Mouse (Mus musculus) kidney, postnatal 0 days (tissue): ENCODE measurements around the gene Trrap. TPM values are rescaled to one million over a fixed set of nuclear protein-coding genes. Genes with fewer than 3 reads are reported as not detected.

Experiments used
- ATAC-seq: fragments of 200-750 bp; cut with Nextera tagmentation; replicated peaks from 2 replicates; pipeline ENCODE4 v1.8.0; 2017; ENCODE audit warnings: low read depth, moderate number of reproducible peaks, moderate TSS enrichment, moderate library complexity; ENCODE audit not compliant: low FRiP score
- DNase-seq: peaks from one replicate; pipeline ENCODE4 v3.0.0-alpha.2; 2016; ENCODE audit warnings: low spot score
- H3K27ac ChIP-seq: fragments of 300-500 bp; sonication (generic); 2 replicates; pipeline ENCODE4 v1.5.1; 2014; ENCODE audit warnings: mild to moderate bottlenecking
- H3K27me3 ChIP-seq: fragments of 300-500 bp; sonication (generic); 2 replicates; pipeline ENCODE4 v1.6.1; 2014; ENCODE audit warnings: low read length, mixed read lengths; ENCODE audit not compliant: insufficient read depth
- H3K36me3 ChIP-seq: fragments of 300-500 bp; sonication (generic); 2 replicates; pipeline ENCODE4 v1.6.1; 2014; ENCODE audit warnings: low read length, mixed read lengths; ENCODE audit not compliant: insufficient read depth
- H3K4me1 ChIP-seq: fragments of 300-500 bp; sonication (generic); replicated peaks from 2 replicates; pipeline ENCODE4 v1.6.1; 2014; ENCODE audit warnings: antibody characterized with exemption, low read length, mixed read lengths; ENCODE audit not compliant: insufficient read depth
- H3K4me2 ChIP-seq: fragments of 300-500 bp; sonication (generic); 2 replicates; pipeline ENCODE4 v1.6.1; 2014; ENCODE audit warnings: mild to moderate bottlenecking, low read length, moderate library complexity, mixed read lengths
- H3K4me3 ChIP-seq: fragments of 300-500 bp; sonication (generic); replicated peaks from 2 replicates; pipeline ENCODE4 v1.5.1; 2014; ENCODE audit warnings: low read depth, low read length
- H3K9ac ChIP-seq: fragments of 300-500 bp; sonication (generic); 2 replicates; pipeline ENCODE4 v1.6.1; 2014; ENCODE audit warnings: low read depth, low read length
- H3K9me3 ChIP-seq: fragments of 300-500 bp; sonication (generic); replicated peaks from 2 replicates; pipeline ENCODE4 v1.6.1; 2016; ENCODE audit warnings: low read length, inconsistent platforms, mixed read lengths
- CTCF ChIP-seq: IDR thresholded peaks from 2 replicates; pipeline ENCODE4 v1.5.1; 2016; ENCODE audit warnings: antibody characterized with exemption, low read depth, mild to moderate bottlenecking, moderate library complexity
- WGBS: fragments of 180-500 bp; shearing (Covaris S2); extraction: QIAGEN DNeasy Blood & Tissue Kit; methylation state at CpG from one replicate; pipeline ENCODE4 v1.1.7; 2014; 5-methylcytosine and 5-hydroxymethylcytosine counted together
- polyA plus RNA-seq: library from polyadenylated mRNA; unstranded; fragments of >200 nt; fragmentation: Nextera tagmentation; extraction: Ambion mirVana; gene quantifications from 2 replicates; pipeline ENCODE4 v1.2.1, GENCODE M21; 2015

The Trrap gene
- polyA plus RNA-seq, 1 experiment from 2014 or later: 41.1 TPM

DNA sequence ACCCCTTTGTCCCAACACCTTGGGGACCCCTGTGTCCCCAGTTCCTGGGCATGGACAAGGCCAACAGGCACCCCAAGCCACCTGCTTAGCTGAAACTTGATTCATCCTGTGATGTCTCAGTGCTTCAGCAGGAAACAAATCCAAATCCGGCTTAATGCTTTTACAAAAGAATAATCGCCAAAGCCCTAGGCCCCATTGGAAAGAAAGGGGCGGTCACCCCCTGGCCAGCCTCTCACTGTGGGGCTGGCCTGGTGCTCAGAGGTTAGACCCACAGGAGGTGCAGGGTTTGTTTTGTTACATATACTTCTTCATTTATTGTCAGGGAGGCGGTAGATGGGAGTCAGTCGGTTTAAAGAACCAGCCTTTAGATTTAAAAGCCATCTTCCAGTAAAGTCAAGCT is 39.3 kb upstream of the Trrap start:
- ATAC-seq (no peak), DNase-seq (no peak)
- Histone ChIP-seq H3K4me2 (no peak overlapping the region), H3K4me3 (no peak overlapping the region), H3K27ac (no peak overlapping the region), H3K27me3 (no peaks in the 10 kb centered on the region), H3K9ac (no peak overlapping the region), H3K36me3 (no peaks in the 10 kb centered on the region), H3K4me1 (no peaks in the 10 kb centered on the region), H3K9me3 (no peaks in the 10 kb centered on the region)
- 50% methylated on average over 5 of the region's 5 CpGs for WGBS
- no peak for TF ChIP-seq CTCF

- Histone ChIP-seq H3K27ac (no peak overlapping the region), H3K9ac (no peak overlapping the region), H3K27me3 (no peaks in the 10 kb centered on the region), H3K4me2 (no peak overlapping the region), H3K9me3 (no peaks in the 10 kb centered on the region), H3K36me3 (no peaks in the 10 kb centered on the region), H3K4me1 (no peaks in the 10 kb centered on the region), H3K4me3 (no peak overlapping the region)
- no peak for DNase-seq
- TF ChIP-seq CTCF: no peak
- ATAC-seq: no peak
- WGBS: 82% methylated on average over 8 of the region's 8 CpGs
Observed at GRCm38 (mm10) chr5:144729216-144729615, 38.3 kb upstream of the Trrap start.

DNA sequence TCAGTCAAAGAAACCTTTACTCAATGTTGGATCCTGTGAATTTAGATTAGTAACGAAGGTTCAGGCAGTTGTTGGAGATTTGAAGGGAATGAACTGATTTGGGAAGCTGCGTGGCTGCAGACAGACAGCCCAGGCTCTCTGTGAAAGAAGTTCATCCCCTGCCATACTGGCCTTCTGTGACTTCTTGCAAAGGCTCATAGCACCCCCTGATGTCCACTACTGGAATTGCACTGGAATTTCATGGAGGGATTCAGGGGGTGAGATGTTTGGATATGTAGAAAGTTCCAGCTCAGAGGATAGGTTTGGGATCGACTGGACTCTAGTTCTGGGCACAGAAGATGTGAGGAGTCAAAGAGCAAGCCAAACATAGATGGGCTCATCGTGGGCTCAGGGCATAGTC is 33.6 kb upstream of the Trrap start:
- ATAC-seq: no peak
- Histone ChIP-seq H3K27me3 (no peaks in the 10 kb centered on the region), H3K4me2 (no peak overlapping the region), H3K9ac (no peak overlapping the region), H3K27ac (no peak overlapping the region), H3K4me1 (no peaks in the 10 kb centered on the region), H3K4me3 (no peak overlapping the region), H3K36me3 (no peaks in the 10 kb centered on the region), H3K9me3 (no peaks in the 10 kb centered on the region)
- WGBS: 27% methylated on average over 4 of the region's 4 CpGs
- peak; percentile 68 for DNase-seq
- TF ChIP-seq CTCF: peak; percentile 82

GRCm38 (mm10) chr5:144734949-144735348 is 32.6 kb upstream of the Trrap start:
- Histone ChIP-seq H3K9ac (no peak overlapping the region), H3K27ac (no peak overlapping the region), H3K27me3 (no peaks in the 10 kb centered on the region), H3K9me3 (no peaks in the 10 kb centered on the region), H3K4me3 (no peak overlapping the region), H3K4me1 (no peaks in the 10 kb centered on the region), H3K36me3 (no peaks in the 10 kb centered on the region), H3K4me2 (no peak overlapping the region)
- DNase-seq: peak; percentile 55
- peak; percentile 86 for TF ChIP-seq CTCF
- 40% methylated on average over 8 of the region's 8 CpGs for WGBS
- ATAC-seq: no peak

GRCm38 (mm10) chr5:144737101-144737500 is 30.4 kb upstream of the Trrap start:
- no peak overlapping the region for H3K4me3 ChIP-seq
- DNase-seq (no peak), ATAC-seq (no peak)
- H3K27me3 ChIP-seq: no peaks in the 10 kb centered on the region
- H3K4me2 ChIP-seq: no peak overlapping the region
- H3K9ac ChIP-seq: no peak overlapping the region
- H3K4me1 ChIP-seq: no peaks in the 10 kb centered on the region
- WGBS: 68% methylated on average over 14 of the region's 14 CpGs
- no peaks in the 10 kb centered on the region for H3K36me3 ChIP-seq
- no peaks in the 10 kb centered on the region for H3K9me3 ChIP-seq
- no peak overlapping the region for H3K27ac ChIP-seq
- no peak for TF ChIP-seq CTCF

DNA sequence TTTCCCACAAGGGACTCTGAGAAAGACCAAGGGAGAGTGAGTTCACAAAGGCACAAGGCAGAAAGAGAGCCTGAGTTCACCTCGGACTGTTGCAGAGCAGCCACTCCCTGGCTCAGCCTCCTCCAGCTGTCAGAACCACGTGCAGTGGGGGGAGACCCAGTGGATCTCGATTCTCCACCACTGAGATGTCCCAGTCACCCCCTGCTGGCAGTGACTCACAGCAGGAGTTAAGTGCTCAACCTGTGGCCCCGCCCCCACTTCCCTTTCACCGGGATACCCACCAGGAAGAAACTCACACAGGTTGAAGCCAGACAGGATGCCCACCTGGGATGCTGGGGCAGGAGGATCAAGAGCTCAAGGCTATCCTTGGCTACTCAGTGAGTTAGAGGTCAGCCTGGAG is 15.1 kb upstream of the Trrap start:
- Histone ChIP-seq H3K4me1 (no peaks in the 10 kb centered on the region), H3K9me3 (no peaks in the 10 kb centered on the region), H3K36me3 (no peaks in the 10 kb centered on the region), H3K9ac (no peak overlapping the region), H3K27ac (no peak overlapping the region), H3K4me3 (no peak overlapping the region), H3K27me3 (no peaks in the 10 kb centered on the region), H3K4me2 (no peak overlapping the region)
- WGBS: 8% methylated on average over 5 of the region's 5 CpGs
- no peak for TF ChIP-seq CTCF
- DNase-seq (no peak), ATAC-seq (no peak)

DNA sequence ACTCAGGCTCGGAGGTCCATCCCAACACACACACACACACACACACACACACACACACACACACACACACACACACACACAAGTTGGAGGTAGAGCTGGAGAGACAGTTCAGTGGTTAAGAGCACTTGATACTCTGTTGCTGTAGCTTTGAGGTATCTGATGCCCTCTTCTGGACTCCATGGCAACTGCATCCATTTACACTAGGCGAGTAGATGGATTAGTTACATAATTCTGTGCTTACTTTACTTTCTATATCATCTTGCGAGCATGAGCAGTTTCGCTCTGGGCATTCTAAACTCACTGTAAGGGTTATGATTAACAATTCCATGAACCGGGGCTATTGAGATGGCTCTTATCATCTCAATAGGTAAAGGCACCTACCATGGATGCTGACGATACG is 14.5 kb upstream of the Trrap start:
- TF ChIP-seq CTCF: peak; percentile 70
- DNase-seq: peak; percentile 63

More for the DNA sequence above, 14.5 kb upstream of the Trrap start:
- no peak overlapping the region for H3K4me2 ChIP-seq
- no peak for ATAC-seq
- no peaks in the 10 kb centered on the region for H3K36me3 ChIP-seq
- no peaks in the 10 kb centered on the region for H3K9me3 ChIP-seq
- H3K27me3 ChIP-seq: no peaks in the 10 kb centered on the region
- no peak overlapping the region for H3K9ac ChIP-seq
- H3K4me1 ChIP-seq: no peaks in the 10 kb centered on the region
- H3K4me3 ChIP-seq: no peak overlapping the region
- WGBS: 70% methylated on average over 7 of the region's 7 CpGs
- H3K27ac ChIP-seq: no peak overlapping the region
